Mouse (Mus musculus) natural killer cell, adult 2 months (primary cell): Measurements from ENCODE around the gene Hist1h4j.
"Not testable (repeated sequence)": the region's sequence is repeated elsewhere in the genome, so short reads cannot be mapped to it uniquely, and the experiment has no call there.

Experiments used
- DNase-seq, 2 experiments: peaks; one replicate each; pipeline ENCODE4 v3.0.0; 2022; ENCODE audit warnings: low spot score in 2 of 2

Hist1h4j gene

GRCm38 (mm10) chr13:21734906-21735767 lies at the start of gene Hist1h4j:
TSS of gene Hist1h4j (plus strand) at chr13:21735064.
- peak; percentile 60 to 70 for DNase-seq

- no peak for DNase-seq
Measured at GRCm38 (mm10) chr13:21697811-21698210, 37.1 kb upstream of the Hist1h4j start, which contains the start of gene Olfr1359. TSS of gene Olfr1359 (plus strand) at chr13:21698111.

DNA sequence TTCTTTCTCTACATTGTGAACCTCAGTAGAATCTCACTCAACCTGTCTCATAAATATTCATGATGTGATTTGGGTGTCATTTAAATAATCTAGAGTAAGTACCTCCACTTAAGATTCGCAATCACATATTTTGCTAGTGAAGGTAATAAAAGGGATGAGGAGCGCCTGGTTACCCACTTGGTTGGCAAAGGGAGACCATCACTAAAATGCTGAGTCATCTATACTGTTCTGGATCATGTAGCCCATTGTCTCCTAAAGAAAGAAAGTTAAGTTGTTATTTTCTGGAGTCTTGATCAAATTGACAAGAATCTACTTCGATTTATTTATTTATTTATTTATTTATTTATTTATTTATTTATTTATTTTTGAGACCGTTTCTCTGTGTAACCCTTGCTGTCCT lies 28.2 kb upstream of the Hist1h4j start:
- DNase-seq: no peak

- DNase-seq: peak; percentile 86 to 89
Measured at GRCm38 (mm10) chr13:21710031-21710711, 24.7 kb upstream of the Hist1h4j start.

GRCm38 (mm10) chr13:21710821-21711525 lies 23.9 kb upstream of the Hist1h4j start:
- peak; percentile 86 to 90 for DNase-seq

GRCm38 (mm10) chr13:21711698-21712097 lies 23.2 kb upstream of the Hist1h4j start:
- DNase-seq: no peak

GRCm38 (mm10) chr13:21714725-21715124 lies 20.1 kb upstream of the Hist1h4j start:
- peak; percentile 61 to 71 for DNase-seq

DNA sequence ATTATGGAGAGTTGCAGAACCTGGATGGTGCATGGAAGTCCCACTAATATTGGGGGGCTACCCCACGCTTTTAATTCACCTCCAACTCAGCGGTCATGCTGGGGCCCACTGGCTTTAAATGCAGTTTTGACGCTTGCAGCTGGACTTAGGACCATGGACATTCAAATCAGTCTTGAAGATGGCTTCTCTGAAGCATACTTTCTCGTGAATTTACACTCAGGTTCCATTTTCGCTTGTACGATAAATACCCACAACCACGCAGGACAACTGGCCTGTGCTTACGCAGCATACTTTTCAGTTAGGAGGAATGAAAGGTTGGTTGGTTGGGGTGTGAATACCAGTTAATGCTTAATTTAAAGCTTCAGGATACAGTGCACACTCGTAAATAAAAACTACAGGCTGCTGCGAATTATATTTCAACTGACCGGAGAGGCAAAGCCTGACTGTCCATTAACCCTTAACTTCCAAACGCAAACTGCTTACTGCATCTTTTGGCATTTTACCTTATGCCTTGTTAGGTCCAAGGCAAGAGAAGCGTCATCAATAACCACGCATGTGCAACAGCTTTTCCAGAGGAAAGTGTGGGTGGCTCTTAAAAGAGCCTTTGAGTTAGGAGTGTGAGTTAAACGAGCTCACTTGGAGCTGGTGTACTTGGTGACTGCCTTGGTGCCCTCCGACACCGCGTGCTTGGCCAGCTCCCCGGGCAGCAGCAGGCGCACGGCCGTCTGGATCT lies 19.6 kb upstream of the Hist1h4j start:
- DNase-seq: no peak

DNA sequence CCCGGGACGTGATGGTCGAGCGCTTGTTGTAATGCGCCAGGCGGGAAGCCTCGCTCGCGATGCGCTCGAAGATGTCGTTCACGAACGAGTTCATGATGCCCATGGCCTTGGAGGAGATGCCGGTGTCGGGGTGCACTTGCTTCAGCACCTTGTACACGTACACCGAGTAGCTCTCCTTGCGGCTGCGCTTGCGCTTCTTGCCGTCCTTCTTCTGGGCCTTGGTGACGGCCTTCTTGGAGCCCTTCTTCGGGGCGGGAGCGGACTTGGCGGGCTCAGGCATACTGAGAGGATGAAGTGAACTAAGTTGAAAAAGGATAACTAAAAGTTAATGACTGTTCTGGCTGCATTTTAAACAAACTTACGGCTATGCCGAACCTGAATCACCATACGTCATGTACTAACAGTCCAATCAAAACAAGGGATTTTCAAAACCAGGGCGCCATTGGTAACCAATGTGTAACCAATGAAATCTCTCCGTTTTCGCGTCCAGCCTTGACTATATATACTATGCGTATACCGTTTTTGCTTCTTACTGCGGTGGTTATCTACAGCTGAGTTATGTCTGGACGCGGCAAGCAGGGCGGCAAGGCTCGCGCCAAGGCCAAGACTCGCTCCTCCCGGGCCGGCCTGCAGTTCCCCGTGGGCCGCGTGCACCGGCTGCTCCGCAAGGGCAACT lies 18.9 kb upstream of the Hist1h4j start, which contains the start of the genes Hist1h2bl and Hist1h2ai:
Gene Hist1h2bl, minus strand, starts transcription at position 280 of the 676 bp plus-strand sequence.
Gene Hist1h2ai, plus strand, starts transcription at position 559 of the 676 bp plus-strand sequence.
- peak; percentile 80 to 84 for DNase-seq

GRCm38 (mm10) chr13:21716540-21717391 lies 18.1 kb upstream of the Hist1h4j start:
- peak; percentile 32 to 61 for DNase-seq

DNA sequence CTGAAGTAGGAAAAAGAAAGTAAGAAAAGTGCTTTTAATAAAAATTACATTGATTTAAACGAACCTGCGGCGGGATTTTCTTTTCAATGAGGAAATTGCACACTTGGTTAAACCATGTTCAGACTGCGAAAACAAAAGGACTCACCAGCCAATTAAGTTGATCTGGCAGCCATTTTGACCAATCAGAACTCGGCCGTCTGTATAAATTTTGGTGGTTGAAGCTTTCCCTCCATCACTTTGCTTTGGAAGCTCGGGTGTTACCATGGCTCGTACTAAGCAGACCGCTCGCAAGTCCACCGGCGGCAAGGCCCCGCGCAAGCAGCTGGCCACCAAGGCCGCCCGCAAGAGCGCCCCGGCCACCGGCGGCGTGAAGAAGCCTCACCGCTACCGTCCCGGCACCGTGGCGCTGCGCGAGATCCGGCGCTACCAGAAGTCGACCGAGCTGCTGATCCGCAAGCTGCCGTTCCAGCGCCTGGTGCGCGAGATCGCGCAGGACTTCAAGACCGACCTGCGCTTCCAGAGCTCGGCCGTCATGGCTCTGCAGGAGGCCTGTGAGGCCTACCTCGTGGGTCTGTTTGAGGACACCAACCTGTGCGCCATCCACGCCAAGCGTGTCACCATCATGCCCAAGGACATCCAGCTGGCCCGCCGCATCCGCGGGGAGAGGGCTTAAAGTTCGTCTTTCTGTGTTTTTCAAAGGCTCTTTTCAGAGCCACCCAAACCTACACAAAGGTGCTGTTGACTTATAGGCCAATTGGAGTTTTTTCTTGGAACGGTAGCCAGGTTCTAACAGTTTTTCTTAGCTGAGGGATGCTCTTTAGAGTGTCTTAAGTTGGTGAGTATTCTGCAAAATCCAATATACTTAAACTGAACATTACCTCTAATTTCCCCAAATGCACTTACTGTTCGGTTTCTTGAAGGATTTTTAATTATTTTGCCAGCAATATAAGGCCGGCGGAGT lies 17.2 kb upstream of the Hist1h4j start, which contains the start of gene Hist1h3h:
Gene Hist1h3h, plus strand, starts transcription at position 263 of the 961 bp plus-strand sequence.
- peak; percentile 77 to 83 for DNase-seq

GRCm38 (mm10) chr13:21718381-21719080 lies 16.3 kb upstream of the Hist1h4j start:
- DNase-seq: no peak

GRCm38 (mm10) chr13:21721107-21721756 lies 13.6 kb upstream of the Hist1h4j start:
- DNase-seq: not testable (repeated sequence)

DNA sequence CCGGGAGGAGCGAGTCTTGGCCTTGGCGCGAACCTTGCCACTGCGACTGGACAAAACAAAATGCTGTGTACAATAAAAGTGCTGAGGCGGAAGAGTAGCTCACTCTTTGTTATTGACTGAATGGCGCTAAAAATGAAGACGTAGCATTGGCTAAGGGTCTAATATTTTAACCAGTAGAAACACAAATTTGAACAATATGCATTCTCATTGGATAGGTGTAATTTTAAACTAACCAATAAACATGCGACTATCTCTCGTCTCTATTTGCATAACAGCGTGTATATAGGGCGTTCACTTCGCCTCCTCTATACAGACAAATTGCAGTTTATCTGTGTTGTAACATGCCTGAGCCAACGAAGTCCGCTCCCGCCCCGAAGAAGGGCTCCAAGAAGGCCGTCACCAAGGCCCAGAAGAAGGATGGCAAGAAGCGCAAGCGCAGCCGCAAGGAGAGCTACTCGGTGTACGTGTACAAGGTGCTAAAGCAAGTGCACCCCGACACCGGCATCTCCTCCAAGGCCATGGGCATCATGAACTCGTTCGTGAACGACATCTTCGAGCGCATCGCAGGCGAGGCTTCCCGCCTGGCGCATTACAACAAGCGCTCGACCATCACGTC lies 13.0 kb upstream of the Hist1h4j start, which contains the start of gene Hist1h2bm:
Gene Hist1h2bm, plus strand, starts transcription at position 288 of the 616 bp plus-strand sequence.
- peak; percentile 56 for DNase-seq

- DNase-seq: no peak
Measured at GRCm38 (mm10) chr13:21722373-21722925, 12.4 kb upstream of the Hist1h4j start.
